Mouse (Mus musculus): ENCODE results near the gene Hist2h2aa1.

GRCm38 (mm10) chr3:96198181-96198580 is 47.1 kb upstream of the Hist2h2aa1 start:
- TF ChIP-seq POLR2A (IDR thresholded peaks at IDR 0.05; ENCODE audit: borderline replicate concordance, insufficient read depth, low read length) = no peak
- no peak for TF ChIP-seq CTCF (IDR thresholded peaks at IDR 0.05; ENCODE audit: borderline replicate concordance, insufficient read depth, low read depth, low read length)

Data from cerebellum, adult 2 months (tissue).